Mouse (Mus musculus) E14TG2a.4 (cell line): ENCODE results near the gene Tbc1d20.
"Not testable (repeated sequence)": the region's sequence is repeated elsewhere in the genome, so short reads cannot be mapped to it uniquely, and the experiment has no call there.

Experiments
- H3K27me3 ChIP-seq: 2 replicates; pipeline ENCODE4 v1.6.1; 2014; ENCODE audit warnings: low read length, control low read depth; ENCODE audit not compliant: insufficient read depth
- H3K36me3 ChIP-seq: 2 replicates; pipeline ENCODE4 v1.6.1; 2014; ENCODE audit warnings: low read length, control low read depth; ENCODE audit not compliant: insufficient read depth
- H3K4me1 ChIP-seq: replicated peaks from 2 replicates; pipeline ENCODE4 v1.6.1; 2014; ENCODE audit warnings: low read depth, low read length, control low read depth
- H3K4me3 ChIP-seq: replicated peaks from 2 replicates; pipeline ENCODE4 v1.5.1; 2014; ENCODE audit warnings: mild to moderate bottlenecking, low read length
- H3K9me3 ChIP-seq: 2 replicates; pipeline ENCODE4 v1.6.1; 2014; ENCODE audit warnings: low read length, control low read depth
- CTCF ChIP-seq: conservative IDR thresholded peaks from 2 replicates; pipeline ENCODE4 v1.5.1; 2014; ENCODE audit warnings: low read length
- NANOG ChIP-seq: IDR thresholded peaks from 2 replicates; pipeline ENCODE4 v1.6.1; 2014; ENCODE audit warnings: borderline replicate concordance, low read length, mixed read lengths
- POU5F1 ChIP-seq: IDR thresholded peaks from 2 replicates; pipeline ENCODE4 v1.6.1; 2014; ENCODE audit warnings: low read length, borderline replicate concordance

The Tbc1d20 gene

DNA sequence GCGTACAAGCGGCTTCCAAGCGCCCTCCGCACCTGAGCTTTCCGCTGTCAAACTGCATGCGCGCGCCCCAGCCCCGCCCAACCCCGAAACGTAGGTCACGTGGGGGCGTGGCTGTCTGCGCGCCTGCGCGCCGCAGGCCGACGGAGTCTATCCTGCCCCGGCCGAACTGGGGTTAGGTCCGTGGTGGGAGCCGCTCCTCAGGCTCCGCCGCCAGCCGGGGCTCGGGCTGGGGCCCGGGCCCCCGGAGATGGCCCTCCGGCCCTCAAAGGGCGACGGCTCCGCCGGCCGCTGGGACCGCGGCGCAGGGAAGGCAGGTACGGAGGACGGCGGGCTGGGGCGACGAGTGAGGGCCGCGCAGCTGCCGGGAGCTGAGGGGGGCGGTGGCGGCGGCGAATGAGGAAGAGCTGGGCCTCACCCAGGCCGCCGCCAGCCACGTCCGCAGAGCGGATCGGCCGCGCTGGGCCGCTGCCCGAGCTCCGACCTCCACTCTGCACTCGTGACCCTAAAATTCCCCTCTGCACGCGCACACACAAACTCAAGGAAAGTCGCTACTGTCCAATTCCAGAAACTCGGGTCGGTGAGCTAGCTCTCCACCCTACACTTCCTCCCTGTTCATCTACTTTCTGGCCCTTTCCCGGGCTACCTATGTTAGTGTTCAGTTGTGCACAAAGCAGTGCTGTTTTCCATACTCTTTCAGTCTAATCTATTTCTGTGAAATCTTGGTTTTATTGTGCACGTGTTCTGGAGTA, at the start of gene Tbc1d20:
Tbc1d20 (plus strand) TSS at position 102 of the 749 bp plus-strand sequence.
- TF ChIP-seq CTCF (no peak), POU5F1 (no peak), NANOG (no peak)
- H3K27me3 ChIP-seq, result no peaks in the 10 kb centered on the region
- H3K36me3 ChIP-seq, result peaks cover 21% of the 10 kb centered on the region
- no peaks in the 10 kb centered on the region for H3K9me3 ChIP-seq
- H3K4me3 ChIP-seq, result peak within 1 kb of the TSS; percentile 97
- peaks cover 21% of the 10 kb centered on the region for H3K4me1 ChIP-seq

DNA sequence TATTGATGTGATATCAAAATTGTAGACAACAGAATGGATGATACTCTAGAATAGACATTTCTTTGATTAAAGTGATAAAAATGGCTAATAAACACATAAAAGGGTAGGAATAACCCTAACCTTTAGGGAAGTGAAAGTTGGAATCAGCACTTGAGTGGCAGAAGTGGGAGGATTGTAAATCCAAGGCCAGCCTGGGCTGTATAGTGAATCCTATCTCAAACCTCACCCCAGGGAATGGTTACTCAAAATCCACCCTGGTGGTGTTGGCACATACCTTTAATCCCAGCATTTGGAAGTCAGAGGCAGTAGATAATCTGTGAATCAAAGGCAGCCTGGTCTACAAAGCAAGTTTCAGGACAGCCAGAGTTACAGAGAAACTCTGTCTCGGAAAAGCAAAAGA, 46.4 kb upstream of the Tbc1d20 start:
- no peaks in the 10 kb centered on the region for H3K9me3 ChIP-seq
- H3K4me1 ChIP-seq, result peaks cover 70% of the 10 kb centered on the region
- no peaks in the 10 kb centered on the region for H3K27me3 ChIP-seq
- TF ChIP-seq CTCF, result no peak
- TF ChIP-seq POU5F1, result no peak
- no peak for TF ChIP-seq NANOG
- H3K4me3 ChIP-seq, result no peak overlapping the region
- H3K36me3 ChIP-seq, result peaks cover 80% of the 10 kb centered on the region

DNA sequence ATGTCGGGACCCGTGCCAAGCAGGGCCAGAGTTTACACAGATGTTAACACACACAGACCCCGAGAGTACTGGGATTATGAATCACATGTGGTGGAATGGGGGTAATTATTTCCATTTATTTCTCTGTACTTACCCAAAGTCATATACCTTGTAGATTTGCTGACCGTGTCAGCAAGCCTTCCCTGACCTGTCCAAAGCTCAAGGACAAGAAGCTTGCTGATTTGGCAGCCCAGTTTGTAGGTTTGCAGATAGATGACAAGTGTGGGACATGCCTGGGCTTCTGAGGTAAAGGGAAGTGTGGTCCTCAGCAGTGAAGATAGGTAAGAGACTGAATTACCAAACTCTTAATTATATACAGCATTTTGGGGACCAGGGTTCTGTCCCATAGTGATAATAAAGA, 43.1 kb upstream of the Tbc1d20 start:
- Histone ChIP-seq H3K27me3 (no peaks in the 10 kb centered on the region), H3K4me1 (peaks cover 38% of the 10 kb centered on the region), H3K9me3 (no peaks in the 10 kb centered on the region), H3K36me3 (peaks cover 85% of the 10 kb centered on the region), H3K4me3 (no peak overlapping the region)
- TF ChIP-seq NANOG (no peak), POU5F1 (no peak), CTCF (no peak)

DNA sequence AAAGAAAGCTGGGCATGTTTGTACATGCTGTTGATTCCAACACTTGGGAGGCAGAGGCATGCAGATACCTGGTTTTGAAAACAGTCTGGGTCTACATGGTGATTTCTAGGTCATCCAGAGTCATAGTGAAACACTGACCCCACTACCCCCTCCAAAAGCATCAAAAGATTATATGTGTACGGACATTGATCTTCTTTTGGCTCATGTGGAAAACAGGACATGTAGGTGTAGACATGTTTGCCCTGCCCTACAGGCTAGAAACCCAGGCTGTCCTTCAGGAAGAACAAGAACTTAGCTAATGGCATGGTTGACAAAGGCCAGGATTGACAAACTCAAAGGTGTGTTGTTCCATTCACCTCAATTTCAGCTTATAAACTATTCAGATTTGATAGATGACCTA, 33.9 kb upstream of the Tbc1d20 start:
- Histone ChIP-seq H3K36me3 (peaks cover 85% of the 10 kb centered on the region), H3K9me3 (no peaks in the 10 kb centered on the region), H3K27me3 (no peaks in the 10 kb centered on the region), H3K4me3 (no peak overlapping the region), H3K4me1 (no peaks in the 10 kb centered on the region; the same call in 1 of the 2 replicates)
- TF ChIP-seq NANOG (no peak), POU5F1 (no peak), CTCF (no peak)

DNA sequence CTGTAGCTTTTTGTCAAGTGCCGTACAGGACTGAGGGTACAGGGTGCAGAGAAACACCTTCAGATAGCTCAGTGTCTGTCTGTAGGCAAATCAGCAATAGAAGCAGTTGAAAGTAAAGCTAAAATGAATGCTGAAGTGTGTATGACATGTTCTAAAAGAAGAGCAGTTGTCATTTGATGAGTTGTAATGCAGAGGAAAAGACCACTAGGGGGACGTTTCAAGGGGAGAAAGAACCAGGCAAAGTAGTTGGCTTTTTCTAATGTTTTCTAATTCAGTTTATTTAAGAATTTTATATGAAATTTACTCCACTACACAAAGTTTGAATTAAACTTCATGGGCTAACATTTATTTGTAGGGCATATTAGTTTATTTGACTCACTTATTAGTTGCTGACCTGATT, 20.0 kb upstream of the Tbc1d20 start:
- Histone ChIP-seq H3K4me3 (no peak overlapping the region), H3K27me3 (no peaks in the 10 kb centered on the region), H3K4me1 (peaks cover 32% of the 10 kb centered on the region), H3K36me3 (peaks cover 89% of the 10 kb centered on the region), H3K9me3 (no peaks in the 10 kb centered on the region)
- peak; percentile 46 for TF ChIP-seq CTCF
- TF ChIP-seq NANOG, result no peak

DNA sequence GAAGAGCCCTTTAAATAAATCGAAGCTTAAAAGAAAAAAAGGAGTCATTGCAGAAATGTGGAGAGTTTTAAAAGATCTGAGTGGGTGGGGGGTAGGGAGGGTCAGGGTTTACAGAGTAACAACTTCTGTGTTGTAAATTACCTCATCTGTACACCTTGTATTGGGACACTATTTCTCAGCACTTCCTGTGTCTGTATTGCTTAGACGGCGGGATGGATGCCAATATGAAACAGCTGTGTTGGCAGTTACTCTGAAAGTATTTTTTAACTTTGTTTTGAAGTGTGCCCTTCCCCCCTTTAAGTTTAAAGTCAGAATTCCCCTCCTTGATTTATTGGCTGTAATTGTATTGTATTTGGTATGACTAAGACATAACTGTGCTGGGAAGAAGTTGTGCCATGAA, 12.2 kb upstream of the Tbc1d20 start:
- Histone ChIP-seq H3K4me3 (no peak overlapping the region), H3K27me3 (no peaks in the 10 kb centered on the region), H3K36me3 (peaks cover 89% of the 10 kb centered on the region), H3K9me3 (no peaks in the 10 kb centered on the region), H3K4me1 (peaks cover 3% of the 10 kb centered on the region; the same call in 1 of the 2 replicates)
- TF ChIP-seq NANOG (no peak), CTCF (no peak), POU5F1 (no peak)

DNA sequence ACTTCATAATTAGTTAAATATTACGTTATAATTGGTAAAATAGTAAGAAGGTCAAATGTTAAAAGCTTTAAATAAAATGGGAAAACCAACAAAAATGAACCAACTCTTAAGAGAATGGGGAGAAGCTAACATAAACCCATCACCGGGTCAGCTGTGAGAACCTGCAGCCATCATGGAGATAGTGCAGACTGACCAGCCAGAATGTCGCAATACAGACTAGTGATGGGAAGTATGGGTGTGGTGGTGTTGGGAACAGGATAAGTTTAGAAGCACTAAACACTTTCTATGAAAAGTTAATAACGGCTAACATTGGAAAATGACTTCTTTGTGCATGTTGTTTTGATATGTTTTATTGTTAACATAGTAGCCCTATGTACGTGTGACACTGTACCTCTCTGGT, 6.1 kb upstream of the Tbc1d20 start:
- no peak overlapping the region for H3K4me3 ChIP-seq

DNA sequence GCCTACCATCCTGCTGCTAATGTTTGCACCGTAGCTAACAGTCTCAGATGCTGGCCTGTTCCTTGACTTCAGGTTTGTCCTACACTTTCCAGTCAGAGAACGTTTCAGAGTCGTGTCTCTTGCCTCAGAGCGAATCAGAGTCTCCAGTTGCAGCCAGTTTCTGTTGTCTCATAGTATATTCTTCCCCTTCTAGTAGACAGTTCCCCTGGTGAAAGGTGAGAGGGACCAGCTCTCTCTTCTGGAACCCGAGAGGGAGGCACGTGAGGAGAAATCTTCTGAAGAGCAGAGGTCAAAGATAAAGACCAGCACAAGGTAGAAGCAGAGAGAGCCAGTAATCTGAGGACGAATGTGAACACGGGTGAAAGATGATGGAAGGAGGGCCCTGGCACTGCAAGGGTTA, 5.6 kb upstream of the Tbc1d20 start:
- TF ChIP-seq NANOG, result no peak
- TF ChIP-seq CTCF, result no peak
- TF ChIP-seq POU5F1, result no peak
- no peak overlapping the region for H3K4me3 ChIP-seq
- H3K4me1 ChIP-seq, result peaks cover 7% of the 10 kb centered on the region
- H3K36me3 ChIP-seq, result peaks cover 54% of the 10 kb centered on the region
- no peaks in the 10 kb centered on the region for H3K9me3 ChIP-seq
- no peaks in the 10 kb centered on the region for H3K27me3 ChIP-seq

More for the DNA sequence above, 6.1 kb upstream of the Tbc1d20 start:
- Histone ChIP-seq H3K36me3 (peaks cover 59% of the 10 kb centered on the region), H3K4me1 (0 out of 2 replicates have a peak, but pooled peaks cover 6% of the 10 kb centered on the region), H3K27me3 (no peaks in the 10 kb centered on the region), H3K9me3 (no peaks in the 10 kb centered on the region)
- TF ChIP-seq NANOG, result no peak
- TF ChIP-seq CTCF, result no peak
- TF ChIP-seq POU5F1, result no peak

DNA sequence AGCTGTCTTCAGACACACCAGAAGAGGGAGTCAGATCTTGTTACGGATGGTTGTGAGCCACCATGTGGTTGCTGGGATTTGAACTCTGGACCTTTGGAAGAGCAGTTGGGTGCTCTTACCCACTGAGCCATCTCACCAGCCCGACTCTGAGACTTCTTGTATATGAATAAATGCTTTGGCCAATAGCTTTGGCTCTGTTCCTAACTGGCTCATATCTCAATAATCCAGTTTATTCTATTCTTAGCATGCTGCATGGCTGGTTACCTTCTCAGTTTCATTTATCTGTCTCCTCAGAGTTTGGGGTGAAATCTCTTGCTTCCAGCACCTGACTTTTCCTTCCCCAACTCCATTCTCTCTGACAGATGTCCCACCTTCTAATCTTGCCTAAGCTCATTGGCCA, 4.0 kb upstream of the Tbc1d20 start:
- H3K4me1 ChIP-seq, result peaks cover 16% of the 10 kb centered on the region
- H3K9me3 ChIP-seq, H3K4me3 ChIP-seq, H3K27me3 ChIP-seq: not testable (repeated sequence)
- peaks cover 38% of the 10 kb centered on the region for H3K36me3 ChIP-seq
